Mouse (Mus musculus) mouse embryonic stem cell (cell line): ENCODE measurements around the gene 4930486L24Rik.
"Not testable (repeated sequence)": the region's sequence is repeated elsewhere in the genome, so short reads cannot be mapped to it uniquely, and the experiment has no call there.

Experiments used
- in situ Hi-C, 2 experiments: fragments of 300-500 bp; cut with MboI; formaldehyde crosslinking; loops; 1 replicate in 1 of 2; 3 replicates in 1 of 2; pipeline ENCODE4 v1.14.3; 2019 to 2020; ENCODE audit warnings: low sequenced_read_pairs in 2 of 2, low pct_unique_long_range_greater_than_20kb in 1 of 2, mixed read lengths in 1 of 2; ENCODE audit not compliant: unreplicated experiment in 1 of 2

The 4930486L24Rik gene

GRCm38 (mm10) chr13:60864281-60864680 lies at the start of gene 4930486L24Rik:
Gene 4930486L24Rik, minus strand, starts transcription at chr13:60864475.
- in situ Hi-C loops, result no loop called here

GRCm38 (mm10) chr13:60904780-60905179 lies 40.5 kb upstream of the 4930486L24Rik start, which contains the start of gene Tpbpb:
Gene Tpbpb, minus strand, starts transcription at chr13:60904880.
- in situ Hi-C loops, result not testable (repeated sequence)

DNA sequence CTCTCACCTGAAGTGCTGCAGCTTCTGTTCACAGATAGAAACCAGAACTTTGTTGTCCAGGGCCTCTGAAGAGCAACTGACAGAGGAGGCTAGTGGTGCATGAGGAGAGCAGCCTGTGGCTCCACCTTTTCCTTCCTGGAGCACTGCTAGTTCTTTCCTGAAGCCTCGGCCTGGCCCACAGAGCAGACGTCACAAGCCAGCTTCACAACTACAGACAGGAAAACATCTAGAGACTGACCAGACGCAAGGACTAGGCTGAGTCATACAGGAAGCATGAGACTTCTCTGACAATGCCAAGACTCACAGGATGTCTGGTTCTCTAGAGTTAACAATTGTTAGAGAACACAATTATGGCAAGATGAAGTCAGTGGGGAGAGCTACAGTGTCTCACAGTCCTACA lies 33.1 kb upstream of the 4930486L24Rik start, which contains the start of gene Ctla2b:
Ctla2b (minus strand) TSS at position 120 of the 400 bp plus-strand sequence.
- in situ Hi-C loops, result no loop called here

DNA sequence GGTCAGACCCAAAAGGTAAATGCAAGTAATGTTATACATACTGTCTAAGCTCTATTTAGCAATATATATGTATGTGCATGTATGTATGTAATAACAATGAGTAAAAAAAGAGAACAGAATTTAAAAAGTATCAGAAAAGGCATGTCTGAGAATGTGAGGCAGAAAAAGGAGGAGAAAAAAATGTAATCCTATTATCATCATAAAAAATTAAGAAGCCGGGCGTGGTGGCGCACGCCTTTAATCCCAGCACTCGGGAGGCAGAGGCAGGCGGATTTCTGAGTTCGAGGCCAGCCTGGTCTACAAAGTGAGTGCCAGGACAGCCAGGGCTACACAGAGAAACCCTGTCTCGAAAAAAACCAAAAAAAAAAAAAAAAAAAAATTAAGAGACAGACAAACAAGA lies 32.5 kb upstream of the 4930486L24Rik start, which contains the start of gene Gm49392:
Gm49392 (minus strand) TSS at position 101 of the 400 bp plus-strand sequence.
- in situ Hi-C loops, result not testable (repeated sequence)

DNA sequence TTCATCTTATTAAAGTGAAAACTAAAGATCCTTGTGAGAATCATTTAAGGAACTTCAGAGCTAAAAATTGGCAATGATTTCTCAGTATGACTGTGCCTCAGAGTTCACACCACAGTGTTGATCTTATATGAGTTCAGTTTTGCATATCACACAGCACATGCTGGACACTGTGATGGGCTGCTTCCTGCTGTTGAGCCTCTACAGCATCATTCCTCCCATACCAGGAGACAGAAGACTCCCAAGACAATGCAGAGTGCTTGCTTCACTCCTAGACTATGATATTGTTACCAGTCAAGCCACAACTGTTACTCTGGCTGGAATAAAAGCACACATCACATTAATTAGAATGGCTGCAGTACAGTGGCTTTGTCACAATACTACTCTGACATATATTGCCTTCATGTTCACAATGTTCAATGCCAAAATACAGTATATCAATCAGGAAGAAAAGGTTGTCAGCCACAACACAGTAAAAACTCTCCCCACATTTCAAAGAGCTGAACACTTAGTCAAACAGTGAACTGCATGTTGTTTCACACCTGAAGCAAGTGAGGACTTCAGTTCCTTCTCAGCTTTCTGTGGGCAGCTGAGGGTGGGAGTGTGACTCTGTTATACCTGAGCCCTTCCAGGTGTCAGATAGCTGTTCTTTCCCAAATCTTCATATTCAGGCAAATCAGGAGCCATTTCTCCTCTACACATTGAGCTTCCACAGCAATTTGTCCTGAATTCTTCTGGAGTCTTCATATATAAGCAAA lies 31.3 kb upstream of the 4930486L24Rik start:
- in situ Hi-C loops, result no loop called here

- in situ Hi-C loops, result no loop called here
These were observed 28.0 kb upstream of the 4930486L24Rik start for GRCm38 (mm10) chr13:60892301-60892700.

GRCm38 (mm10) chr13:60848241-60849120 lies 15.8 kb downstream of the 4930486L24Rik start:
- in situ Hi-C loops, result no loop called here

DNA sequence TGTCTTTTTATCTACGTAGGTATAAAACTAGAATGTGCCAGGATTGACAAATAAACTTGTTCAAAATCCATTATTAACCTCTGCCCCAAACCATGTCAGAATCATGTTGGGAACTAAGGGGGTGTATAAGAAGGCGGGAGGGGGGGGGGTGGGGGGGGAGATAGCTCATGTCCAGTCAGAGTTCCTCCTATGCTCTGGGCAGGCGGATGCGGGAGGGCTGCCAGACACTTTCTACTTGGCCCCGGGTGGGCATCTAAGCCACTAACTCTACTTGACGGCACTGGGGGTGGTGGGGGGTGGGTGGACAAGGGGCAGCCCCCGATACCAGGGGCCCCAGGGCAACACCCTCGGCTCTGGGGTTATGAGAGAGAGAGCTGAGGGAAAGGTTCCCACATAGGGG lies 21.1 kb downstream of the 4930486L24Rik start:
- in situ Hi-C loops, result no loop called here

GRCm38 (mm10) chr13:60842703-60843102 lies 21.6 kb downstream of the 4930486L24Rik start:
- in situ Hi-C loops, result no loop called here

DNA sequence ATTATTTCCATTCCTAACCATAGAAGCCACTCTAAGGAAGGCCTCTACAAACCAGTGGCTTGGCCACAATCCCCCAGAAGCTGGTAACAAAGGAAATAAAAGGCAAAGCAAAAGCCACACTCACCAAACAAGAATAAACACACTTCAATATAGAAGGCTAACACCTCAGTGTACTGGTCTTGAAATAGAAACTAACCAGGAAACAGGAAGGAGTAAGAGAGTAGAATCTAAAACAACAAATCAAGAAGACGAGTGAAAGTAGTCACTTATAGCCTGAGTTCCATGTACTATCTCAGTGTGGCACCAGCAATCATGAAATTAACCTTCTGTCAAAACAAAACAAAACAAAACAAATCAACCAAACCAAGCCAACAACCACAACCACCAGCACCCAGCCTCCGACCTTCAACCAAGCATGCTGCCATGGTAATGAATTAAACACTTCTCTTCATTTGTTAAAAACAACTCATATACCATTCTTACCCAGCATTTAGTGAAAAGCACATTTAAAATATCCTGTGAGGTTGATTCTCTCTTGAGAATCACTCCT lies 24.8 kb downstream of the 4930486L24Rik start:
- in situ Hi-C loops, result no loop called here

DNA sequence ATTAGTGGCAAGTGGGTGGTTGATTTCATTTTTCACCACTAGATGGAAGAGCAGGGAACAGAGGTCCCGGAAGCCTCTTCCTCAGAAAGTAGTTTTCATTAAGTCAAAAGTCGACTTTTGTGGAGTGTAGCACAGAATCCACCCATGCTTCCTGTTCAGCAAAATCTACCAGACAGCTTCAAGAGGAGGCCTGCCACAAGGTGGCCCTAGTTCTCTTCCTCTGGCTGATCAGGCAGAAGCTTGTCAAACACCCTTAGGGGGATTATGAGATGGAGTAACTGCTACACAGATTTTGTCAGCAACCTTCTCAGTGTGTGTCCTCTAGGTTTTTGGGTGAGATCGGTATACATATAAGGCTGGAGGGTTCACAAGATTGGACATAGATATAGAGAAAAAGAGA lies 38.2 kb downstream of the 4930486L24Rik start:
- in situ Hi-C loops, result no loop called here

- in situ Hi-C loops, result no loop called here
These were observed 43.6 kb downstream of the 4930486L24Rik start for GRCm38 (mm10) chr13:60820486-60821175.

- in situ Hi-C loops, result loop anchor here in 1 of 2 experiments (5.0 kb wide), 1 partner anchor 57 kb away; no protein-coding TSS in a partner anchor
These were observed 44.8 kb downstream of the 4930486L24Rik start for GRCm38 (mm10) chr13:60819469-60819868.

GRCm38 (mm10) chr13:60813722-60814121 lies 50.6 kb downstream of the 4930486L24Rik start:
- in situ Hi-C loops, result no loop called here

DNA sequence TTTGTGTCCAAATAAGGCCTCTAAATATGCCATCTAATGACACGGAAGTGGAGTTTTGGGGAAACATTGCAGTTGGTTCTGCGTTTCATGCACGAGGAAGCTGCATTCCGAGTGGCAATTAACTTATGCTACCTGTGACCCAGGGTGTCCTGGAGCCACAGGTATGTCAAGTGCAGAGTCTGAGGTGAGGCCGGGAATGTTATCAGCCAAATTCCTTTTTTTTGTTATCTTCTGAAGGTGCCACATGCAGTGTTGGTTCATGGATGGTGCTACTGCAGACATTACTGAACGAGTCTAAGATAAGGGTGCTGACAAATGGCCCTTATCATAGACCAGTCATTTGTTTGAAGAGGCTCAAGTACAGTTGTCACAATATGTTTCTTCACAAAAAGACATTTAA lies 51.5 kb downstream of the 4930486L24Rik start:
- in situ Hi-C loops, result no loop called here

- in situ Hi-C loops, result no loop called here
These were observed 54.6 kb downstream of the 4930486L24Rik start for GRCm38 (mm10) chr13:60809690-60810089.

- in situ Hi-C loops, result no loop called here
These were observed 61.5 kb downstream of the 4930486L24Rik start, which contains the start of gene Ctsll3 for GRCm38 (mm10) chr13:60802749-60803148. Gene Ctsll3, minus strand, starts transcription at chr13:60802849.
